Mouse (Mus musculus) spleen, postnatal 36 days (tissue): ENCODE results near the gene Gm20388.

ENCODE experiments used
- DNase-seq, 2 experiments: peaks; one replicate each; pipeline ENCODE4 v3.0.0; 2022; ENCODE audit warnings: low spot score in 2 of 2, mixed read lengths in 1 of 2

The Gm20388 gene

GRCm38 (mm10) chr8:124256841-124257240 is 4346.2 kb downstream of the Gm20388 start:
- DNase-seq: no peak

- no peak for DNase-seq
Observed at GRCm38 (mm10) chr8:124257363-124257762, 4346.7 kb downstream of the Gm20388 start.

- no peak for DNase-seq
Observed at GRCm38 (mm10) chr8:124259146-124259545, 4348.5 kb downstream of the Gm20388 start.

- no peak for DNase-seq
Observed at GRCm38 (mm10) chr8:124259925-124260324, 4349.3 kb downstream of the Gm20388 start.

- DNase-seq: no peak
Observed at GRCm38 (mm10) chr8:124260371-124260770, 4349.7 kb downstream of the Gm20388 start.

DNA sequence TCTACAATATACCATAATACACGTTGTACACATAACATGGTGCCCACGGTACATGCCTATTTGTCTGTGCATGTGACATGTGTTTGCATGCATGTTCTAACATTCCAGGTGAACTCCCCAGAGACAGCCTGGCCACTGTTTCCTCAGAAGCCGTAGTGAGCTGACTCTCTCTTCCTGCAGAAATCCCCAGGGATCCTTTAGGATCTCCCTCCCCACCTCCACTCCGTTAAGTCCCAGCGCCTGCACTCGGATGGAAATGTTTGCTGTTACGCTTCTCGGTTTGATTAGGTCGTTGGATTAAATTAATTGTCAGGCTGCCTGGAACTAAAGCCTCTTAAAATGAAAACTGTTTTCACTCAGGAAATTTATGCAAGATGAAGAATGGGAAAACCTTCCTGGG is 4352.4 kb downstream of the Gm20388 start:
- no peak for DNase-seq

DNA sequence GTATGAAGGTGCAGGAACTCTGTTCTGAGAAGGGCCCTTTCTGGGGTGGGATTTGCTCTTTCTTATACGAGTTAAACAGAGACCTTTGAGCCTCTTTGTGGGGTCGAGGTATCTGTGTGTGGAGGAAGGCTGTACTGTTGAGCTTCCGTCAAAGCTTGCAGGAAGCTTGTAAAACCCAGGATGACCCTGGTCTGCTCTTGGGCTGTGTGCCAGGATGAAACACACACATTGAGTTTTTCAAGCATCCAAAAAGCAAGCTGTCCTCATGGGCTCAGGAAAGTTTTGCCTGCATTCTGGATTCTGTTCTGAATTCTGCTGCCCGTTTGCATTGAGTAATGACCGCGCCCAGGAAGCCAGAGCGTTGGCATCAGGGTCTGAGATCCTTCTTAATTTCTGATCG is 4353.4 kb downstream of the Gm20388 start:
- DNase-seq: no peak

DNA sequence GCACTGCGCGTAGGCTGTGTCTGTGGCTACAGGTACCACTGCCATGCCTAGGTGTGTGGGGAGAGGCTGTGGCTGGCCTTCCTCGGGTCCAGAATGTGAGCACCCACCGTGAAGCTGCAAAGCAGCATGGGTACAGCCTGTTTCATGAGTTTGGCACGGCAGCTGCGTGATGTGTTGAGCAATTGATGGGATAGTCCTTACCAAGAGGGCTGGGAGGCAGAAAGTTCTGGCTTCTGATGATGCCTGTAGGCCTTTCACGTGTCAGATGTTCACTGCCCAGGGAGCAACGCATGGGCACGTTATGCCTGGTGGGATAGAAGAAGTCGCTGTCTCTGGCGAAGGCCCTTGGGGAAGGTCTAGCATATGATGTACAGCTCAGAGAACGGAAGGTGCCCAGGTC is 4354.0 kb downstream of the Gm20388 start:
- DNase-seq: no peak

GRCm38 (mm10) chr8:124265130-124265529 is 4354.5 kb downstream of the Gm20388 start:
- no peak for DNase-seq

GRCm38 (mm10) chr8:124265798-124266197 is 4355.2 kb downstream of the Gm20388 start:
- DNase-seq: peak in 1 of 2 experiments; percentile 28

GRCm38 (mm10) chr8:124267206-124267605 is 4356.6 kb downstream of the Gm20388 start:
- no peak for DNase-seq

GRCm38 (mm10) chr8:124270504-124270903 is 4359.9 kb downstream of the Gm20388 start:
- DNase-seq: no peak

DNA sequence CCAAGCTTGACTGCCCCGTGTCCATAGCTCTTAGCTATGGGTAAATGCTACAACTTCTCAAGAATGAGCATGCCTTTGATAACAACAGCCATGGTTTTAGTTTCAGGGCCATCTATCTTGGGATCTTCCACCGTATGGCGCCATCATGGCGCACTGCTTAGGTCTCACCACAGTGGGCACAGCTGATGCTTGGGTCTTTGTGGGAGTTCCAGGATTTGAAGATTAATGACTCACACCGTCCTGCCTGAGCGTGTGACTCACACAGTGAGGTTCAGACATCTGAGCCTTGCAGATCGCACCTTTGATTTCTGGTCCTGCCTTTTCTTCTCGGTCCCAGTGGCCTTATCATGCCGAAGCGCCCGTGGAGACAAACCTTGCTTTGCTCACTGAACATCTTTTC is 4360.3 kb downstream of the Gm20388 start:
- DNase-seq: no peak

GRCm38 (mm10) chr8:124271518-124271917 is 4360.9 kb downstream of the Gm20388 start:
- DNase-seq: no peak

GRCm38 (mm10) chr8:124272792-124273191 is 4362.2 kb downstream of the Gm20388 start:
- no peak for DNase-seq

GRCm38 (mm10) chr8:124273606-124274218 is 4363.1 kb downstream of the Gm20388 start:
- peak; percentile 69 to 70 for DNase-seq

DNA sequence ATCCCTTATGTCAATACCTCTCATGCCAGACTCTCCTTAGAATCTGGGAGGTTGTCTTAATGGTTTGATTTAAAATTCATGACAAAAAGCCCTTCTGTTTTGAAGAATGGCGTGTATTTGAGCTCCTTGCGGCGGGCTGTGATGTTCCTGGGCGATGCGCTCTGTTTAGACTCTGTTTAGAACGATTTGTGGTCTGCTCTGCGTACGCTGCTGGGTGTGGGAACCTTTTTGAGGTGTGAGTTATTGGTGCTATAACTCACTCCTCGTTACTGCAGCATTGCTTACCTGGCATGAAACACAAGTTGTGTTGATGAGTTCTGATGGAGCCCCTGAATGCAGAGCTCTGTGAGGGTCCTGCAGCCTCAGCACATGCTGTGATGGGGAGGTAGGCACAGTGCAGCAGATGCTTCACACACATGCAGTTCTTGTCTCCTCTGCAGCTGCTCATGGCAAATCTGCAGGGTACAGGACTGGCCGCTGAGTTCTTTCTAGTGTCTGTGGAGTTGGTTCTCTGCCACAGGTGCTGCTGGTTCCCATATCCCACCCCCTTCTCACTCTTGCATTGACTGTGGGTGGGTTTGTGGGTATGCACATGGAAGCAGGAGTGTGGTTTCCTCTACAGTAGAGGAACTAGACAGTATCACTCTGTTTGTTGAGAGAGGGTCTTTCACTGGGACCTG is 4363.9 kb downstream of the Gm20388 start:
- no peak for DNase-seq

DNA sequence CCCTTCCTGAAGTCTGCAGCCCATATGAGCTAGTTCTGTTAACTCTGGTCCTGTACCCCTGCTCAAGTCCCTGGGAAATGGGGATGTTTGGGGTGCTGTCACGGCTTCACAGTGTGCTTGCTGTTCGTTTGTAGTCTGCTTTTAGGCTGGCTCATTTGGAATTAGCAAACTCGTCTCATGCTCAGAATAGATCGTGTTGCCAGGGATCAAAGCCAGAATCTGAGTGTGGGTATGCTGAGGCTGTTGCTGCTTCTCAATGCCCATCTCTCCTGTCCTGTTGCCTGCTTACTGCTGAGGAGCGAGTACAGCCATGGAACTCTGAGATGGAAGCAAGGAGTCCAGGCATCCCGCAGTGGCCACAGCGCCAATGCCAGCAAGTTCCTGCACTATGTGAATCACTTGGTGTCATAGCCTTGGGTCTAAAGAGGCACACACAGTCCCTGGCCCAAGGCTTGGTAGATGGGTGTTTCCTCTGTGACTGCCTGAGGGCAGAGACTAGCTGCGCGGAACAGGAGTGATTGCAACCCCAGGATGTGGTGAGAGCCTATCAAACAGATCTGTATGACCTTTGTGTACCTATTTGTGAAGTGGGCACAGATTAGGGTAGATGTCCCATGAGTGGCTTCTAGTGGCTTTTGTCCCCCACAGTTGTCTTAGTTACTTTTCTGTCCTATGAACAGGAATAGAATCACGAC is 4364.9 kb downstream of the Gm20388 start:
- DNase-seq: peak; percentile 26 to 34

GRCm38 (mm10) chr8:124277951-124278910 is 4367.6 kb downstream of the Gm20388 start:
- DNase-seq: no peak

DNA sequence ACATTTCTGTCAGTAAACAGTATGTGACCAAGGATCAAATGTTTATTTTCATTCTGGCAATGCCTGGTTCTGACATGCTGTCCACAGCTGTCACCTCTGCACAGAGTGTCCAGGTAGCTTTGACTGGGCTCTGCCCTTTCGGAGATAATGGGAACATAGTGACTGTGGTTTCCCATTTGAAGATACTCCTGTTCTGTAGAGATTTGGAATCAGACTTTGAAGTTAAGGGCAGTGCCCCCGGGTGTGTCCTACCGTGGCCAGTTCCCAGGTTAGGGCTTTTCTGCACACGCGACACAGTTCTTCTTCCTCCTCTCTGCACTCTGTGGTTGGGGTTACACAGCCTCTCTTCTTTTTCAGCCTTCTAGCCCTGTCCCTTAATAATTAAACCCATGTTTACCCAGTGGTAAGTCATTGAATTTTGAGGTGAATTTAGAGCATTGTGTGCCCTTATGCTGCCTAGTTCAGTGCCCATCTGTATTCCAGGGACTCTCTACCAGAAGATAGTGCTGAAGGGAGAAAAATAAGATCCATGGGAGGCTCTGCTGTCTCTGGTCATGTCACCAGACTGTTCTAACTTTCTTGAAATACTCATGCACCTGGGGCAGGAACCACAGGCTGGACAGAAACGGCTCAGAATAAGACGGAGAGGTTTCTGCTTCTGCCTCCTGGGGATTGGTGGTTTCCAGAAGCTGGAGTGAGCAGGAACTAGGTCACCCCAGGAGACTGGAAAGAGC is 4368.5 kb downstream of the Gm20388 start:
- DNase-seq: no peak

GRCm38 (mm10) chr8:124279690-124279985 is 4369.0 kb downstream of the Gm20388 start:
- no peak for DNase-seq
